Mouse (Mus musculus) intestine, embryonic 14.5 days (tissue): ENCODE results near the gene Gse1. TPM values are rescaled to one million over a fixed set of nuclear protein-coding genes. Genes with fewer than 3 reads are reported as not detected.

Experiments
- ATAC-seq: fragments of 200-750 bp; cut with Nextera tagmentation; replicated peaks from 2 replicates; pipeline ENCODE4 v1.8.0; 2017; ENCODE audit warnings: low read depth, moderate number of reproducible peaks, moderate TSS enrichment, moderate library complexity; ENCODE audit not compliant: low FRiP score, low TSS enrichment
- DNase-seq: peaks from one replicate; pipeline ENCODE4 v3.0.0-alpha.2; 2018; ENCODE audit warnings: low spot score
- H3K27ac ChIP-seq: fragments of 300-500 bp; sonication (generic); 2 replicates; pipeline ENCODE4 v1.5.1; 2014; ENCODE audit warnings: low read depth, mild to moderate bottlenecking, control low read depth
- H3K27me3 ChIP-seq: fragments of 300-500 bp; sonication (generic); replicated peaks from 2 replicates; pipeline ENCODE4 v1.6.1; 2014; ENCODE audit warnings: low read length, control low read depth; ENCODE audit not compliant: control insufficient read depth, insufficient read depth
- H3K36me3 ChIP-seq: fragments of 300-500 bp; sonication (generic); 2 replicates; pipeline ENCODE4 v1.6.1; 2014; ENCODE audit warnings: low read length, control low read depth; ENCODE audit not compliant: control insufficient read depth, insufficient read depth
- H3K4me1 ChIP-seq: fragments of 300-500 bp; sonication (generic); replicated peaks from 2 replicates; pipeline ENCODE4 v1.6.1; 2014; ENCODE audit warnings: low read length, control low read depth, mixed read lengths; ENCODE audit not compliant: control insufficient read depth, insufficient read depth
- H3K4me2 ChIP-seq: fragments of 300-500 bp; sonication (generic); 2 replicates; pipeline ENCODE4 v1.6.1; 2014; ENCODE audit warnings: low read length
- H3K4me3 ChIP-seq: fragments of 300-500 bp; sonication (generic); 2 replicates; pipeline ENCODE4 v1.5.1; 2014; ENCODE audit warnings: low read depth, low read length, control low read depth, mixed read lengths
- H3K9ac ChIP-seq: fragments of 300-500 bp; sonication (generic); 2 replicates; pipeline ENCODE4 v1.6.1; 2014; ENCODE audit warnings: mild to moderate bottlenecking, low read length
- H3K9me3 ChIP-seq: fragments of 300-500 bp; sonication (generic); 2 replicates; pipeline ENCODE4 v1.6.1; 2016; ENCODE audit warnings: low read length, control low read depth; ENCODE audit not compliant: control insufficient read depth
- WGBS: fragments of 180-500 bp; shearing (Covaris S2); extraction: QIAGEN DNeasy Blood & Tissue Kit; methylation state at CpG from one replicate; pipeline ENCODE4 v1.1.7; 2014; 5-methylcytosine and 5-hydroxymethylcytosine counted together
- polyA plus RNA-seq: library from polyadenylated mRNA; unstranded; fragments of >200 nt; fragmentation: Nextera tagmentation; extraction: Ambion mirVana; gene quantifications from 2 replicates; pipeline ENCODE4 v1.2.1, GENCODE M21; 2014

Gene Gse1
- polyA plus RNA-seq, 1 experiment from 2014 or later, result 13.3 TPM

- Histone ChIP-seq H3K4me2 (no peak overlapping the region), H3K9me3 (no peaks in the 10 kb centered on the region), H3K9ac (no peak overlapping the region), H3K4me1 (peaks cover 30% of the 10 kb centered on the region), H3K36me3 (no peaks in the 10 kb centered on the region), H3K27me3 (no peaks in the 10 kb centered on the region), H3K4me3 (no peak overlapping the region), H3K27ac (no peak overlapping the region)
- DNase-seq (no peak), ATAC-seq (no peak)
- 80% methylated on average over 14 of the region's 14 CpGs for WGBS
These were observed 182.8 kb downstream of the Gse1 start for GRCm38 (mm10) chr8:120411059-120411458.

GRCm38 (mm10) chr8:120411862-120412261 is 183.6 kb downstream of the Gse1 start:
- no peak overlapping the region for H3K4me2 ChIP-seq
- H3K4me1 ChIP-seq, result peaks cover 37% of the 10 kb centered on the region
- H3K9me3 ChIP-seq, result no peaks in the 10 kb centered on the region
- H3K27ac ChIP-seq, result no peak overlapping the region
- H3K36me3 ChIP-seq, result no peaks in the 10 kb centered on the region
- 46% methylated on average over 8 of the region's 8 CpGs for WGBS
- no peaks in the 10 kb centered on the region for H3K27me3 ChIP-seq
- DNase-seq (no peak), ATAC-seq (no peak)
- H3K9ac ChIP-seq, result no peak overlapping the region
- no peak overlapping the region for H3K4me3 ChIP-seq

- H3K4me2 ChIP-seq, result no peak overlapping the region
- DNase-seq, result no peak
- H3K4me1 ChIP-seq, result peaks cover 40% of the 10 kb centered on the region
- H3K4me3 ChIP-seq, result no peak overlapping the region
- H3K27ac ChIP-seq, result no peak overlapping the region
- no peaks in the 10 kb centered on the region for H3K36me3 ChIP-seq
- no peaks in the 10 kb centered on the region for H3K27me3 ChIP-seq
- 89% methylated on average over 4 of the region's 4 CpGs for WGBS
- H3K9ac ChIP-seq, result no peak overlapping the region
- ATAC-seq, result no peak
- no peaks in the 10 kb centered on the region for H3K9me3 ChIP-seq
These were observed 184.1 kb downstream of the Gse1 start for GRCm38 (mm10) chr8:120412357-120412756.

- H3K4me3 ChIP-seq, result no peak overlapping the region
- peaks cover 40% of the 10 kb centered on the region for H3K4me1 ChIP-seq
- H3K9ac ChIP-seq, result no peak overlapping the region
- H3K27me3 ChIP-seq, result no peaks in the 10 kb centered on the region
- DNase-seq (no peak), ATAC-seq (no peak)
- H3K36me3 ChIP-seq, result no peaks in the 10 kb centered on the region
- H3K9me3 ChIP-seq, result no peaks in the 10 kb centered on the region
- no peak overlapping the region for H3K4me2 ChIP-seq
- WGBS, result 71% methylated on average over 29 of the region's 29 CpGs
- no peak overlapping the region for H3K27ac ChIP-seq
These were observed 184.8 kb downstream of the Gse1 start for GRCm38 (mm10) chr8:120412911-120413625.

- no peaks in the 10 kb centered on the region for H3K9me3 ChIP-seq
- H3K27ac ChIP-seq, result no peak overlapping the region
- DNase-seq (no peak), ATAC-seq (no peak)
- H3K36me3 ChIP-seq, result no peaks in the 10 kb centered on the region
- peaks cover 41% of the 10 kb centered on the region for H3K4me1 ChIP-seq
- no peak overlapping the region for H3K4me2 ChIP-seq
- H3K27me3 ChIP-seq, result no peaks in the 10 kb centered on the region
- H3K9ac ChIP-seq, result no peak overlapping the region
- no peak overlapping the region for H3K4me3 ChIP-seq
- 84% methylated on average over 6 of the region's 6 CpGs for WGBS
These were observed 185.4 kb downstream of the Gse1 start for GRCm38 (mm10) chr8:120413626-120413988.

GRCm38 (mm10) chr8:120414216-120414615 is 186.0 kb downstream of the Gse1 start:
- Histone ChIP-seq H3K4me3 (no peak overlapping the region), H3K4me1 (peaks cover 41% of the 10 kb centered on the region), H3K9me3 (no peaks in the 10 kb centered on the region), H3K36me3 (no peaks in the 10 kb centered on the region), H3K27ac (no peak overlapping the region), H3K27me3 (no peaks in the 10 kb centered on the region), H3K4me2 (no peak overlapping the region), H3K9ac (no peak overlapping the region)
- 87% methylated on average over 4 of the region's 4 CpGs for WGBS
- no peak for ATAC-seq
- DNase-seq, result no peak

- H3K4me1 ChIP-seq, result peaks cover 48% of the 10 kb centered on the region
- no peaks in the 10 kb centered on the region for H3K36me3 ChIP-seq
- H3K4me3 ChIP-seq, result no peak overlapping the region
- DNase-seq, result no peak
- WGBS, result 83% methylated on average over 10 of the region's 11 CpGs
- H3K9ac ChIP-seq, result no peak overlapping the region
- H3K27ac ChIP-seq, result peak overlapping the region; percentile 87; the same call in 1 of the 2 replicates
- no peaks in the 10 kb centered on the region for H3K27me3 ChIP-seq
- H3K9me3 ChIP-seq, result no peaks in the 10 kb centered on the region
- no peak overlapping the region for H3K4me2 ChIP-seq
- no peak for ATAC-seq
These were observed 187.2 kb downstream of the Gse1 start for GRCm38 (mm10) chr8:120415474-120415873.

- Histone ChIP-seq H3K9ac (peak overlapping the region; percentile 14; the same call in 1 of the 2 replicates), H3K4me3 (no peak overlapping the region), H3K4me2 (peak overlapping the region; percentile 36), H3K36me3 (no peaks in the 10 kb centered on the region), H3K4me1 (peaks cover 50% of the 10 kb centered on the region), H3K27me3 (no peaks in the 10 kb centered on the region), H3K27ac (peak overlapping the region; percentile 87), H3K9me3 (no peaks in the 10 kb centered on the region)
- no peak for DNase-seq
- ATAC-seq, result no peak
- WGBS, result 38% methylated on average over 8 of the region's 8 CpGs
These were observed 187.9 kb downstream of the Gse1 start for GRCm38 (mm10) chr8:120416173-120416521.
